Mouse (Mus musculus) CH12.LX (cell line): Measurements from ENCODE around the gene D17H6S53E. TPM values are rescaled to one million over a fixed set of nuclear protein-coding genes. Genes with fewer than 3 reads are reported as not detected.
"Not testable (repeated sequence)": the region's sequence is repeated elsewhere in the genome, so short reads cannot be mapped to it uniquely, and the experiment has no call there.

Experiments
- DNase-seq: peaks from one replicate; pipeline ENCODE4 v3.0.0-alpha.2; 2013; ENCODE audit errors: extremely low read depth
- H3K27ac ChIP-seq: 2 replicates; pipeline ENCODE4 v1.5.1; 2012; ENCODE audit warnings: low read depth, mild to moderate bottlenecking, control low read depth, moderate library complexity; ENCODE audit not compliant: insufficient read depth
- H3K27me3 ChIP-seq: replicated peaks from 2 replicates; pipeline ENCODE3; 2012; ENCODE audit warnings: inconsistent platforms
- H3K36me3 ChIP-seq, 2 experiments: replicated peaks in 1 of 2; 2 replicates each; pipeline versions ENCODE3 to v1.6.1; 2012; ENCODE audit warnings: inconsistent platforms in 1 of 2, low read length in 1 of 2, mild to moderate bottlenecking in 1 of 2, mixed read lengths in 1 of 2, moderate library complexity in 1 of 2; ENCODE audit not compliant: control insufficient read depth in 1 of 2, insufficient read depth in 1 of 2
- H3K4me1 ChIP-seq, 2 experiments: 2 replicates each; pipeline ENCODE4 v1.6.1; 2012; ENCODE audit warnings: inconsistent platforms in 1 of 2, moderate library complexity in 1 of 2; ENCODE audit not compliant: insufficient read depth in 2 of 2, control insufficient read depth in 1 of 2
- H3K4me2 ChIP-seq: 2 replicates; pipeline ENCODE4 v1.6.1; 2012; ENCODE audit warnings: low read depth, mild to moderate bottlenecking, control low read depth; ENCODE audit not compliant: poor library complexity, insufficient read depth, severe bottlenecking
- H3K4me3 ChIP-seq, 3 experiments: fragments of 150-350 bp in 1 of 3; sonication (generic) in 1 of 3; replicated peaks in 1 of 3; 2 replicates each; pipeline versions ENCODE3 to v1.5.1; 2011 to 2012; ENCODE audit warnings: low read depth in 2 of 3, low read length in 2 of 3, mild to moderate bottlenecking in 2 of 3, moderate library complexity in 2 of 3, control low read depth in 1 of 3, improper control_type of control experiment in 1 of 3, inconsistent platforms in 1 of 3, mixed read lengths in 1 of 3; ENCODE audit not compliant: poor library complexity in 1 of 3
- H3K79me2 ChIP-seq: replicated peaks from 2 replicates; pipeline ENCODE4 v1.6.1; 2012; ENCODE audit warnings: mild to moderate bottlenecking, moderate library complexity; ENCODE audit not compliant: control insufficient read depth, poor library complexity, insufficient read depth, severe bottlenecking; ENCODE audit errors: extremely low read depth
- H3K9ac ChIP-seq: 2 replicates; pipeline ENCODE4 v1.6.1; 2012; ENCODE audit warnings: low read depth, mild to moderate bottlenecking, control low read depth, moderate library complexity; ENCODE audit not compliant: insufficient read depth
- H3K9me3 ChIP-seq: replicated peaks from 2 replicates; pipeline ENCODE3; 2012; ENCODE audit warnings: low read length, inconsistent platforms, mixed read lengths
- BHLHE40 ChIP-seq: IDR thresholded peaks from 2 replicates; pipeline ENCODE4 v1.6.1; 2011; ENCODE audit warnings: mild to moderate bottlenecking, low read depth, low read length, improper control_type of control experiment
- CHD2 ChIP-seq: IDR thresholded peaks from 2 replicates; pipeline ENCODE4 v1.6.1; 2011; ENCODE audit warnings: low read length, improper control_type of control experiment
- CTCF ChIP-seq, 2 experiments: IDR thresholded peaks in 1 of 2; conservative IDR thresholded peaks in 1 of 2; 2 replicates each; pipeline ENCODE4 v1.5.1; 2011 to 2012; ENCODE audit warnings: low read depth in 2 of 2, low read length in 2 of 2, improper control_type of control experiment in 1 of 2, inconsistent platforms in 1 of 2, mild to moderate bottlenecking in 1 of 2, moderate library complexity in 1 of 2
- E2F4 ChIP-seq: IDR thresholded peaks from 2 replicates; pipeline ENCODE4 v1.6.1; 2011; ENCODE audit warnings: low read depth, low read length, improper control_type of control experiment; ENCODE audit not compliant: insufficient replicate concordance
- EP300 ChIP-seq: IDR thresholded peaks from 2 replicates; pipeline ENCODE4 v1.6.1; 2011; ENCODE audit warnings: low read length, improper control_type of control experiment
- HCFC1 ChIP-seq: IDR thresholded peaks from 2 replicates; pipeline ENCODE4 v1.6.1; 2012; ENCODE audit warnings: low read depth, mild to moderate bottlenecking, inconsistent platforms, low read length, improper control_type of control experiment
- JUND ChIP-seq: conservative IDR thresholded peaks from 2 replicates; pipeline ENCODE4 v1.6.1; 2011; ENCODE audit warnings: low read depth, low read length, improper control_type of control experiment
- KAT2A ChIP-seq: IDR thresholded peaks from 2 replicates; pipeline ENCODE4 v1.6.1; 2012; ENCODE audit warnings: low read length, improper control_type of control experiment, inconsistent platforms; ENCODE audit not compliant: insufficient replicate concordance
- MEF2A ChIP-seq: IDR thresholded peaks from 2 replicates; pipeline ENCODE4 v1.6.1; 2014; ENCODE audit warnings: low read depth, mild to moderate bottlenecking, inconsistent platforms, low read length, improper control_type of control experiment, borderline replicate concordance
- MYC ChIP-seq: IDR thresholded peaks from 2 replicates; pipeline ENCODE4 v1.6.1; 2011; ENCODE audit warnings: low read depth, mild to moderate bottlenecking, improper control_type of control experiment, low read length
- NRF1 ChIP-seq: IDR thresholded peaks from 2 replicates; pipeline ENCODE4 v1.6.1; 2014; ENCODE audit warnings: low read depth, mild to moderate bottlenecking, inconsistent platforms, low read length, improper control_type of control experiment, moderate library complexity
- PAX5 ChIP-seq: IDR thresholded peaks from 2 replicates; pipeline ENCODE4 v1.6.1; 2012; ENCODE audit warnings: low read length, inconsistent platforms, mixed read lengths
- POLR2A ChIP-seq: IDR thresholded peaks from 2 replicates; pipeline ENCODE4 v1.6.1; 2011; ENCODE audit warnings: low read depth, mild to moderate bottlenecking, improper control_type of control experiment, low read length
- POLR2AphosphoS2 ChIP-seq: IDR thresholded peaks from 2 replicates; pipeline ENCODE4 v1.6.1; 2011; ENCODE audit warnings: low read depth, low read length, improper control_type of control experiment
- RAD21 ChIP-seq: IDR thresholded peaks from 2 replicates; pipeline ENCODE4 v1.6.1; 2011; ENCODE audit warnings: low read depth, mild to moderate bottlenecking, low read length, improper control_type of control experiment, moderate library complexity
- TCF12 ChIP-seq: IDR thresholded peaks from 2 replicates; pipeline ENCODE4 v1.6.1; 2014; ENCODE audit warnings: low read depth, mild to moderate bottlenecking, inconsistent platforms, low read length, improper control_type of control experiment
- UBTF ChIP-seq: IDR thresholded peaks from 2 replicates; pipeline ENCODE4 v1.6.1; 2012; ENCODE audit warnings: low read depth, mild to moderate bottlenecking, inconsistent platforms, low read length, improper control_type of control experiment, moderate library complexity
- ZC3H11A ChIP-seq: IDR thresholded peaks from 2 replicates; pipeline ENCODE4 v1.6.1; 2012; ENCODE audit warnings: low read depth, mild to moderate bottlenecking, inconsistent platforms, low read length, improper control_type of control experiment
- dilution Hi-C: fragments of 300-500 bp; cut with MboI; formaldehyde crosslinking; loops from 2 replicates; pipeline ENCODE4 v1.14.3; 2020; ENCODE audit warnings: low sequenced_read_pairs; ENCODE audit not compliant: extremely low pct_unique_long_range_greater_than_20kb, extremely low pct_ligation_motif_present
- in situ Hi-C: fragments of 300-500 bp; cut with MboI; formaldehyde crosslinking; loops from 3 replicates; pipeline ENCODE4 v1.14.3; 2019; ENCODE audit warnings: low sequenced_read_pairs, low pct_ligation_motif_present, low pct_unique_long_range_greater_than_20kb, mixed read lengths
- polyA plus RNA-seq: library from polyadenylated mRNA; unstranded; fragments of >175 nt; gene quantifications from 2 replicates; pipeline ENCODE4 v1.2.1, GENCODE M21; 2012; ENCODE audit warnings: low read depth; ENCODE audit not compliant: insufficient read length
- total RNA-seq, 2 experiments: library from RNA; depleted of rRNA; stranded (reverse); fragments of 300-350 nt in 1 of 2; fragments of >200 nt in 1 of 2; gene quantifications; 2 replicates each; pipeline ENCODE4 v1.2.3; 2012 to 2014

The D17H6S53E gene
- total and polyA plus RNA-seq, 3 experiments = 8.7 to 15.6 (median 11.9) TPM

GRCm38 (mm10) chr17:35121143-35121799, 4.9 kb upstream of the D17H6S53E start, which contains the start of gene Gpank1 (continued):
- TF ChIP-seq JUND (no peak), CHD2 (peak; percentile 89), POLR2AphosphoS2 (no peak), PAX5 (no peak), BHLHE40 (0 out of 2 replicates have a peak, but pooled peaks have one; percentile 26), CTCF (conservative IDR thresholded peaks at IDR 0.05 in 1 of 2, IDR thresholded peaks at IDR 0.05 in 1 of 2; ENCODE audit: low read depth in 2 of 2, low read length in 2 of 2) (no peak), KAT2A (peak; percentile 97), MYC (no peak; the same call in 1 of the 2 replicates), ZC3H11A (no peak), MEF2A (peak; percentile 45; the same call in 1 of the 2 replicates)

- peak; percentile 66 for DNase-seq
- peak within 1 kb of the TSS; percentile 95 to 99 (median 98) for H3K4me3 ChIP-seq
- H3K4me2 ChIP-seq = peak within 1 kb of the TSS; percentile 69
- in situ Hi-C loops (no loop called here), dilution Hi-C loops (no loop called here)
- no peaks in the 10 kb centered on the region for H3K27me3 ChIP-seq
- peak within 1 kb of the TSS; percentile 83 for H3K27ac ChIP-seq
- H3K79me2 ChIP-seq = peaks cover 40% of the 10 kb centered on the region
- peaks cover 34 to 46% of the 10 kb centered on the region in 2 experiments for H3K36me3 ChIP-seq
- H3K9me3 ChIP-seq = no peaks in the 10 kb centered on the region
- peak within 1 kb of the TSS; percentile 95 for H3K9ac ChIP-seq
- peaks cover 0 to 44% of the 10 kb centered on the region in 2 experiments; a peak in 2 of 4 replicates for H3K4me1 ChIP-seq
- no peak for TF ChIP-seq HCFC1
- TF ChIP-seq POLR2A = no peak
- TF ChIP-seq RAD21 = peak; percentile 29
- peak; percentile 81 for TF ChIP-seq NRF1
- TF ChIP-seq E2F4 = 0 out of 2 replicates have a peak, but pooled peaks have one; percentile 49
- TF ChIP-seq UBTF = no peak
- peak in 1 of 2 experiments; percentile 43; a peak in 2 of 4 replicates for TF ChIP-seq CTCF (conservative IDR thresholded peaks at IDR 0.05 in 1 of 2, IDR thresholded peaks at IDR 0.05 in 1 of 2; ENCODE audit: low read depth in 2 of 2, low read length in 2 of 2)
- TF ChIP-seq TCF12 = no peak
- TF ChIP-seq EP300 = no peak
These were observed 4.3 kb upstream of the D17H6S53E start, which contains the start of gene Csnk2b for GRCm38 (mm10) chr17:35121871-35122303. Csnk2b (minus strand) TSS chr17:35122053.

DNA sequence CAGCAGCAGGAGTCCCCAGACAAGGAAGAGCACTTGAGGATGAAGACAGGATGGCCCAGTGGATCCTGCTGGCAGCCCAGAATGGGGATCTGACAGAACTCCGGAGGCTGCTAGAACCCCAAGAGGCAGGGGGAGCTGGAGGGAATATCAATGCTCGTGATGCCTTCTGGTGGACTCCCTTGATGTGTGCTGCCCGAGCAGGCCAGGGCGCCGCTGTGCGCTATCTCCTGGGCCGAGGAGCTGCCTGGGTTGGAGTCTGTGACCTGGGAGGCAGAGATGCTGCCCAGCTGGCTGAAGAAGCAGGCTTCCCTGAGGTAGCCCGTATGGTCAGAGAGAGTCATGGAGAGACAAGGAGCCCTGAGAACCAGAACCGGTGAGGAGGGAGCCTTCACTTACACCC, 2.9 kb upstream of the D17H6S53E start:
- H3K36me3 ChIP-seq = peaks cover 28 to 42% of the 10 kb centered on the region in 2 experiments

GRCm38 (mm10) chr17:35124261-35124896, 1.8 kb upstream of the D17H6S53E start:
- H3K9ac ChIP-seq, dilution Hi-C loops, H3K4me2 ChIP-seq, H3K9me3 ChIP-seq, DNase-seq, H3K27ac ChIP-seq, H3K4me3 ChIP-seq, in situ Hi-C loops, H3K27me3 ChIP-seq: not testable (repeated sequence)
- H3K36me3 ChIP-seq = peaks cover 26 to 43% of the 10 kb centered on the region in 2 experiments
- H3K79me2 ChIP-seq = peaks cover 53% of the 10 kb centered on the region
- H3K4me1 ChIP-seq = peaks cover 5 to 55% of the 10 kb centered on the region in 2 experiments

More for the DNA sequence above, 2.9 kb upstream of the D17H6S53E start:
- H3K4me3 ChIP-seq, in situ Hi-C loops, H3K27ac ChIP-seq, dilution Hi-C loops, DNase-seq, H3K9ac ChIP-seq, H3K4me2 ChIP-seq, H3K9me3 ChIP-seq, H3K27me3 ChIP-seq: not testable (repeated sequence)
- Histone ChIP-seq H3K4me1 (peaks cover 5 to 55% of the 10 kb centered on the region in 2 experiments), H3K79me2 (peaks cover 51% of the 10 kb centered on the region)
